Mouse (Mus musculus) erythroid progenitor cell, adult 5-6 weeks (primary cell): ENCODE measurements around the gene Ilkap. TPM values are rescaled to one million over a fixed set of nuclear protein-coding genes. Genes with fewer than 3 reads are reported as not detected.

ENCODE experiments used
- ATAC-seq: replicated peaks from 2 replicates; pipeline ENCODE4 v1.8.0; 2016; ENCODE audit warnings: moderate number of reproducible peaks, mild to moderate bottlenecking, moderate TSS enrichment, inconsistent platforms; ENCODE audit not compliant: poor library complexity, low FRiP score, severe bottlenecking
- total RNA-seq, 2 experiments: library from RNA; stranded (forward) in 1 of 2; stranded (reverse) in 1 of 2; fragments of 150-400 nt in 1 of 2; fragments of 186-747, 209-891 nt in 1 of 2; gene quantifications; 2 replicates each; pipeline versions ENCODE4 v1.2.3 to v1.2.4; 2015 to 2017; ENCODE audit warnings: low replicate concordance in 2 of 2

Ilkap gene
- total RNA-seq, 2 experiments from 2014 or later = 82.2 to 101 TPM

DNA sequence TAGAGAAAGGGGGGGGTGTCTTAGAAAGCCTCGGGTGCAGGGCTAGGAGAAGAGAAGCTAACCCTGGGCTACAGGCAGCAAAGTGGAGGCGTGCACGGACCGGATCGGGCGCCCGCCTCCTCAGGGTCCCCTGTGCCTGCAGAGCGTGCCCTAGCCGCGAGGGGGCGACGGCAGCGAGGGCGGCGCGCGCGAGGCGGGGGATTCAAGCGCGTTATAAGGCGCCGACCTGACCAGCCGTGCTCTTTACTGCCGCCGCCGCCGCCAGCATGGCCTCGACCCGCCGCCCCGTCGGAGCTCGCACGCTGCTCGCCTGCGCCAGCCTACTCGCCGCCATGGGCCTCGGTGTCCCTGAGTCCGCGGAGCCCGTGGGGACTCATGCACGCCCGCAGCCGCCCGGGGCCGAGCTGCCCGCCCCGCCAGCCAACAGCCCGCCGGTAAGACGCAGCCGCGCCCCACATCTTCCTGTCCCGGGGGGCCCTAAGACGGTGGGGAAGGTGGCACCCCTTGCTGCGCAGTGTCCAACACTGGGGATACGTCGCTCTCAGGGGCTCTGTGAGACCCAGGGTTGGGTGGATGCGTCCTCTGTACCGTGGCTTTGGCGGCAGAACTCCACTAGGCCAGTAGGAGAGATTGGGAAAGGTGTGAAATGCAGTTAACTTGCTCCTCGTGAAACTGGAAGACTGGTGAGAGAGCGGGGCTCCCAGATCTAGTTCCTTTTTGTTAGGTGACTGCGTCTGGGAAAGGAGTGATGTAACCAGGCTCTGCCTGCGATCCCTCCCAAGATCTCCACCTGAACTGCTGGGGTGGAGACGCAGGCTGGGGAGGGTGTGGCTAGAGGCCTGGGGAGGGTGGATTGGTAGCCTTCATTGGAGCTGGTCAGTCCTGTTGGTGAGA lies 32.2 kb downstream of the Ilkap start, which contains the start of gene Erfe:
Gene Erfe (plus strand): TSS at position 216 of the 894 bp plus-strand sequence.
- peak; percentile 89 for ATAC-seq

DNA sequence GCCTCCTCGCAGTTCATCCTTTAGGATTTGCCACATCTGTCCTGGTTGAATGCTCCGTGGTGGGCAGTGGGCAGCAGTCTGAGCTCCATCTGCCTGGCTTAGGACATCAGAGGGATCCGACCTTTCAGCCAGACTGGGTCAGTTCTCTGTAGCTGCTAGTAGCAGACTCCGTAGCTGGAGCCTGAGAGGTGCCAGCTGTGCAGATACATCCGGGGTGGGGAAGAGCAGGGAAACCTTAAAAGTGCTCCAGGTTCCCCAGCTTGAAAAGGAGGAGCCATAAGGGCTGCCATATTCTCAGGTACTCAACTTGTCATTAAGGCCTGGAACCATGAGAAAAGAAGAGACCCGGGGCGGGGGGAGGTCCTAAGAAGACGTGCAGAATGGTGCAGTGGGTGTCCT lies 32.8 kb downstream of the Ilkap start:
- no peak for ATAC-seq

DNA sequence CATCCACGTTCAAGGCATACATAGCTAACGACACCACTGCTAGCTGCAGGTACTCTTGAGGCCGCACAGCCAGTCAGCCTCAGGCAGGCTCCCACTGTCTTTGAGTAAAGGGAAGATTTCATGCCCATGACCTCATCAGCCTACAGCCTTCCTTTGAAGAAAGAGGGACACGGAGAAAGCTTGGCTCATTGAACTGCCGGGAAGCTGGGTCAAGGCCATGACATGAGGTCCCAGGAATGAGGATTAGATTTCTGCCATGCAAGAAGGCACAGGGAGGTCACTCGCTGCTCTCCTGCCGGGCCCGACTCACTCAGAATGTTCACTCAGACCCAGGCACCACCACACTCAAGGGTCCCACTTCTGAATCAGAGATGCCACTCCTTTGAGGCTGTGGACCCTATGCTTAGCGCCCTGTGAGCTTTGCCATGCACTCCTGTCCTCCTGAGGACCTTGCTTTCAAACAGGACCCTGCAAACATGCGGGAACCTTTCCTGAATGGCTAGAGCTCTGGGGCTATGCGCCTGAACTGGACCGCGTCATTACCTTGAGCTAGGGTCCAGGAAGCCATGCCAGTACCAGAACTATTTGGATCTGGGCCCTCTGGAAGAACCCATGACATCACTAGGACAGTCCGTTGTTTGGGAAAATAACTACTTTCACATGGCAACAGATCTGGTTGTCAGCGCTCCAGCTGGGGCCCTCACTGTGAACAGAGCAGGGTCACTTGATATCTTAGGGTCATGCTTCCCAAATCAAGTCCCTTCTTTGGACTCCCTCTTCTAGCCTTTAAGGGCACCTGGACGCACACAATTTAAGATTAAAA lies 33.6 kb downstream of the Ilkap start:
- no peak for ATAC-seq

DNA sequence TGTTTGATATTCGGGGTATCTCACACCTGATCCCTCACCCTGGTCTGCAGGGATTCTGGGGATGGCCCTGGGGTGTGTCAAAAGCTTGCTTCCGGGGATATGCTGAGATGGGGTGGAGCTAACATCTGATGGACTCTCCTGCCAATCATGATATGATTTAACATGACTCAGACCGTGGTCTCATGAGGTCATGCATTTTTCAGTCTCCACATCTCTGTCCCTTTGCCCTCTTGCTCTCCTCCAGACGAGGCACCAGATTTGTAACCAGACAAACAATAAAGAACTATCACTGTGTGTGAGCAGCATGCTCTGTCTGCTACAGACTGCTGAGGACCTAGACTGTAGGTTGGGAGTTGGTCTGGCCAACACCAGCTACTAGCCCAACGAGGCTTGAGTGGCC lies 36.5 kb downstream of the Ilkap start:
- ATAC-seq = no peak

DNA sequence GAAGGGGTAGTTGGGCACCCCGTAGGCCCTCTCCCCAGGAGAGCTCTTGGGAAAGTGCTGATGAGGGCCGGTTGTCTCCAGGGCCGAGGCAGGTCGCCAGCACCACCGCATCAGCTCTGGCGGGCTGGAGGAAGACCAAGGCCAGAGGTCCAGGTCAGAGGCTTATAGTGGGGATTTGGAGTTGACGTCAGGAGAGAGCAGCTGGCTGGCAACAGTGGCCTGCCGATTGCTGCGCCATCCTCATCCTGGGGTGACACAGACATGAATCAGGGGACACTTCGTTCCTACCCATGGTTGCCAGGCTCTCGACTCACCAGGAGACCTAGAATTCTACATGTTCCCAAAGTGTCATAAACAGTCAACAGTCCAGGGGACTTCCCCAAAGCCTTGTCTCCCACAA lies 42.5 kb downstream of the Ilkap start:
- no peak for ATAC-seq

DNA sequence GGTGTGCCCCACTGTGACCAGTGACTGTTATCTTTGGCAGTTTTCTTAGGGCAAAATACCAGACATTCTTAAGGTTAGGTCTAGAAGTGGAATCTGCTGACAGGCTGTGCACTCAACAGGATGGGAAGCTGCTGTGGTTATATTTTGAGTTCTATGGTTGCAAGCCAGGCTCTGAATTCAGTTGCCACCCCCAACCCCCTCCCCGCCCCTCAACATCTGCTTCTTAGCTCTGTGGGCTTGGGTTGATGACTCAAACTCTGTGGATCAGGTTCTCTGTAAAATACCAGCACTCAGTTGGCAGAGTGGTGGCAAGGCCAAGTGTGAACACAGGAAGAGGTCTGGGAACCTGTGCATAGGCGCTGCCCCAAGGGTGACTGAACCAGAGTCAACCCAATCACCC lies 46.3 kb downstream of the Ilkap start:
- no peak for ATAC-seq

DNA sequence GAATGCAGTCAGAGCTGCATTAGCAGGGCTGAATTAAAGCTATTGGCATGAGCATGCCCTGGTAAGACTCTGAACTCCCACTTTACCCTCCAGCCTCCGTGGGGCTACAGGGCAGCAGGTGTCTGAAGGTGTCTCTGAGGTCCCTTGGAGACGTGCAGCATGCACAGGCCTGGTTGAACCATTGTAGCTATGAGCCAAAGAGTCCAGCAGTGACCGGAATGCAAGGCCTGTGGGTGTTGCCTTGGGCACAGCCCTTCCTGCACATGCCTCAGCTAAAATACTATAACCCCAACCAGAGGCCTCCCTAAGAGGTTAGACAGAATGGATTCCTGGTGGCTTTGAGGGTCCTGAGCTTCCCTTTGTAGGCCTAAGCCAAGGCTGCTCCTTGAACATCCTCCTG lies 47.4 kb downstream of the Ilkap start:
- no peak for ATAC-seq

DNA sequence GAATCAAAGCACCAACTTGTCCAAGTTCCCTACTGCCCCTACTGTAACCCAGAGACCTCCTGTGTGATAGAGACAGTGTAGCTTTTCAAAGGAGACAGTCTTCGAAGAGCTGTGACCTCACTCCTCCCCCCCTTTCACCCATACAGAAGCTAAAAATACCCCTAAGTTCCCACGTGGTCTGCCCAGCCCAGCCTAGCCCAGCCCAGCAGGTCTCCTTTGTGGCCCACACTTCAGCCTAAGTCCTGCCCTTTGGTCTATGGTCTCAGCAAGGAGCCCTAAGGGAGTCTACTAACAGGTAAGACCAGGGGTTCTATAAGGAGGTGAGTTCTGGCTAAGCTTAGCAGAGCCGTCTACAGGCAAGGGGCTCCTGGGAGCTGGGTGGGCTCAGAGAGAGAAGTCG lies 47.8 kb downstream of the Ilkap start, which contains the start of gene Klhl30:
Gene Klhl30 (plus strand): TSS at position 176 of the 400 bp plus-strand sequence.
- ATAC-seq = no peak

DNA sequence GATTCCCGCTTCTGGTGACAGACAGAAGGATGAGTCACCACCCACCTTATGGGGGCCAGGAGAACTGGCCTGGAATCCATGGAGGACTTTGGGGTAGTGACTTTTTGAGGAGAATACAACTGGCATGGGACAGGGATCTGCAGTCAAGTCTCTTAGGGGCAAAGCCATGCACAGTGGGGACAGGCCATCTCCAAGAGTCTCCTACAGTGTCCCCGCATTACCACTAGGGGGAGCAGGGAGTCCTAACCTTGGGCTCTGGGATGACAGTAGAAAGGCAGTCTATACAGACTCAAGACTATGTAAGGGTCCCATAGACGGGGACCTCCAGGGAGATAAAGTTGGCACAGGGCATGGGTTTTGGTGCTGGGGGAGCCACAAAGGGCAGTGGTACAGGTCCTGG lies 51.7 kb downstream of the Ilkap start:
- ATAC-seq = peak; percentile 82

DNA sequence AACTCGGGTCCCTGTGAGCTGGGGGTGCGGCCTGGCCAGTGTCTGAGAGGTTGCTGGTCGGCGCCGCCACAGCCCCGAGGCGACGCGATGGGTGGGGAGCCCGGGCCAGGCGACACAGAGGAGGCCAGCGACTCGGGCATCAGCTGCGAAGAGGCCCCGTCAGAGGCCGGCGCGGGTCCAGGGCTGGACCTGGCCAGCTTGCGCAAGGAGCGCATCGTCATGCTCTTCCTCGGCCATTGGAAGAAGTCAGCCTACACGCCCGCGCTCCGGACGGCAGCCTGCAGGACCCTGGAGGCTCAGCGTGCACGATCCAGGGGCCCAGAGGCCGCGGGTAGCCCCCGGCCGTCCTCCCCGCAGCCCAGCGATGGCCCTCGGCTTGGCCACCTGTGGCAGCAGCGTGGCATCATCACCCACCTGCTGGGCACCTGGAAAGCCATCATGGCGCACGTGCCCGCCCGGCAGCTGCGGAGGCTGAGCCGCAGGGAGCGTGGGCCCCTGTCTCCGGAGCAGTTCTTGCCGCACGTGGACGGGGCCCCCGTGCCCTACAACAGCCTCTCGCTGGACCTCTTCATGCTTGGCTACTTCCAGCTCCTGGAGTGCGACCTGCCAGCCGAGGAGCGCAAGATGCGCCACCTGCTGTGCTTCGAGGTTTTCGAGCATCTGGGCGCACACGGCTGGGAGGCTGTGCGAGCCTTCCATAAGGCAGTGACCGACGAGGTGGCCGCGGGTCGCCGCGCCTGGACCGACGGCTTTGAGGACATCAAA lies 53.5 kb downstream of the Ilkap start:
- no peak for ATAC-seq

DNA sequence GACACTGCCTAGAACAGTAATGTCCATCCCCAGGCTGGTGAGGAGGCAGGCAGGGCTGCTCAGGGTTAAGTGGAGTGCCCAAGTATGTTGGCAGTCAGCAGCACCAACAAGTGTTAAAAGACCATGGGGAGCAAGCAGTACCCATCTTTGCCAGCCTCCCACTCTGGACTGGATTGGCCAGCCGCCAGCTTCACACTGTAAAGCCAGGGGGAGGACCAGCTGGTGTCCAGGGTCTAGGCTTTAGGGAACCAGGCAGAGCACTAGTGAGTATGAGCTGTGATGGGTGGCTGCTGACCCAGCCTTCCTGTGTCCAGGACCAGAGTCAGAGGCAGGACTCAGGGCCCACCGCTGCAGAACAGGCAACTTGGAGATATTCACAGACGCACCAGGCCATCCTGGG lies 54.6 kb downstream of the Ilkap start:
- no peak for ATAC-seq

DNA sequence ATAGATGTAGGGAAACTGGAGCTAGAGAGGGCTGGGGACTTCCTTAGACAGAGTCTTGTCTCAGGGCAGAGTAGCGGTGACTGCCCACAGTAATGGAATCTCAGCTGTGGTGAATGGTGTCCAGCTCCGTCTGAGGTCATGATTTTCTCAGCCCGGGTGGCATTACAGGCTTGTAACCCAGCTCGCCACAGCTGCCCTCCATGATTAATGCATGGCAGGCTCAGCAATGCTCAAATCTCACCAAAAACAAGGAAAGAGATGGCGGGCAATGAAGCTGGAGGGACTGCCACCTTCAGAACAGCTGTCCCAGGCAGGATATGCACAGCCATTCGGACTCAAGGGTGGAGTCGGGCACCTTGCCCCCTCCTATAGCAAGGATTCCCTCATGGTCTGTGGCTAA lies 61.3 kb downstream of the Ilkap start:
- ATAC-seq = no peak

DNA sequence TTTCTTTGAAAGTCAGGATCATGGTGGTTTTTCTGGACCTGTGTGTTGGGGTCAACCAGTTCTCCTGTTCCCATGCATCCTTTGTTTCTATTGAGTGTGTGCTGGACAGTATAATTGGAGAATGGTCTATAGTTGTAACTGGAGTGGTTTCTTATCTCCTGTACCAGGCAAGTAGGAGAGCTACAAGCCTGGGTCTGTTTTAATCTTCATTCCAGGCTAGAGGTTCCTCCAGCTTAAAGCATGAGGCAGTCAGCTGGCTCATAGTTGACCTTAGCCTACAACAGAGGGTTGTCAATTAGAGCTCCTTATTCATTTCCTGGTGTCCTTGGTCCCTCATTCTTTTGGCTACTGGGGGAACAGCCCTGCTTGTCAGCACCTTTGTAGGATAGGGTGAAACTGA lies 65.0 kb downstream of the Ilkap start:
- no peak for ATAC-seq

DNA sequence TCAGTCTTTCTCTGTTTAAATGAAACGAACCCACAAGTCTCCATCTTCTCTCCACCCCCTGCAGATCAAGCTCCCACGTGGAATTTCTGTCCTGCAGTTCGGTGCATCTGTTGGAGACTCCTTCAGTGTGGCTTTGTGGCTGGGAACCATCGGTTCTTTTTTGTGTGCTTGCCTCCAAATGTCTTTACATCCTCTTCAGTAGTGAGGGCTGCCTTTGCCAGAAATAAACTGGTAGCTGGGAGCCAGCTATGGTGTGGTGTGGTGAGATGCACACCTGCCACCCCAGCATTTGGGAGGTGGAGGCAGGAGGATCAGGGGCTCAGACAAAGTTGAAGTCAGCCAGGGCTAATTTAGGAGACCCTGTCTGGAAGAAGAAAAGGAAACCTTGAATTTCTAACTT lies 66.5 kb downstream of the Ilkap start:
- no peak for ATAC-seq

DNA sequence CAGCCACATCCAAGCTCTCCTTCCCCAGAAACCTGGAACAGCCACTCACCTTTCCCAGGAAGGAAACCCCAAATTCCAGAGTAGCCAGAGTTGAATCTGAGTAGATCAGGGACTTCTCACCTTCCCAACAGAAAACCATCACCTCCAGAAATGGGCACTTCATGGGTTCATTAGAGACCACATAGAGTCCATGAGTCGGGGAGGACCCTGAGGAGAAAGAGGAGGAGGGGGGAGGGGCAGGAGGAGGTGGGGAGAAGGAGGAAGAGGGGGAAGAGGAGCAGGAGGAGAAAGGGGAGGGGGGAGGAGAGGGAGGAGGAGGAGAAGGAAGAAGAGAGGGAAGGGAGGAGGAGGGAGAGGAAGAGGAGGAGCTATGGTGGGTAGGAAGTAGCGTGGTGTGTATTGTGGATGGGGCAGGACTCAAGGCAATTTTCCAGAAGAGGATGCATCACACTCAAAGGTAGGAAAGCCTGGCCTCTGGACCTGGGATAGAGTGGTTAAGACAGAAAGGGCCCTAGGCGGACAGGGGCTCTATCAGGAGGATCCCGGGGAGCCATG lies 73.0 kb downstream of the Ilkap start:
- ATAC-seq = no peak

DNA sequence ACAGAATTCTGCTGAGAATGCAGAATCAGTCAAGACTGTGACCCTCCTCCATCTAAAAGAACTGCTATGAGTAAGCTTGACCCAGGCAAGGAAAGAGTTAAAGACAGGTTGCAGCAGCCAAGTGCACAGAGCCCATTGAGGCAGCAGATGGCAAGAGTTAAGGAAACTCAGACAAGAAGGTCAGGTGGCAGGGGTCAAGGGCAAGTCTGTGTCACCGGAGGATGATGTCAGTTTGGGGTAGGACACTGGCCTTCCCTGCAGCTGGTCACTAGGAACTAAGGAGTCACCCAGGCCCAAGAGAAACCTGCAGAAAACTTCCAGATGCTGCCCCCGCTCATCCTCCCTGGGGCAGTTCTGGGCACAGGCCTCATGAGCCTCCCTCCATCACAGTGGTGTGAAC lies 74.0 kb downstream of the Ilkap start:
- no peak for ATAC-seq
